Mouse (Mus musculus): Measurements from ENCODE around the gene Mdk.

The Mdk gene

DNA sequence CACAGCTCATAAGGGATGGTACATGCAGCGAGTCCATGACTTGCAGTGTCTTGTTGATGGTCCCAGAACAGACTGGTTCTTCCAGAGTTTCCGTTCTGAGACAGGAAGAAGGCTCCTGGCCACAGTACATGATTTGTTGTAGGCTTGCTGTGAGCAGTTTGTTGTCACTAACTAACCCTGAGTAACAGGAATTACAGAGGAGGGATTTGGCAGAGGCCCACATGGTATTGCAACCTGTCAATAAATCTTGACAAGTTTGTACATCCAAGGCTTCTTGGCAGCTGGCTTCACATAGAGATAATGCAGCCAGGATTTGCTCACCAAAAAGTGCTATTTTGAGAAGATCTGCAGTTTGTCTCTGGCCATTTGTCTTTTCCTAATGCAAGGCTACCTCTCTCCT is 26.0 kb downstream of the Mdk start:
- no peak for DNase-seq

DNA sequence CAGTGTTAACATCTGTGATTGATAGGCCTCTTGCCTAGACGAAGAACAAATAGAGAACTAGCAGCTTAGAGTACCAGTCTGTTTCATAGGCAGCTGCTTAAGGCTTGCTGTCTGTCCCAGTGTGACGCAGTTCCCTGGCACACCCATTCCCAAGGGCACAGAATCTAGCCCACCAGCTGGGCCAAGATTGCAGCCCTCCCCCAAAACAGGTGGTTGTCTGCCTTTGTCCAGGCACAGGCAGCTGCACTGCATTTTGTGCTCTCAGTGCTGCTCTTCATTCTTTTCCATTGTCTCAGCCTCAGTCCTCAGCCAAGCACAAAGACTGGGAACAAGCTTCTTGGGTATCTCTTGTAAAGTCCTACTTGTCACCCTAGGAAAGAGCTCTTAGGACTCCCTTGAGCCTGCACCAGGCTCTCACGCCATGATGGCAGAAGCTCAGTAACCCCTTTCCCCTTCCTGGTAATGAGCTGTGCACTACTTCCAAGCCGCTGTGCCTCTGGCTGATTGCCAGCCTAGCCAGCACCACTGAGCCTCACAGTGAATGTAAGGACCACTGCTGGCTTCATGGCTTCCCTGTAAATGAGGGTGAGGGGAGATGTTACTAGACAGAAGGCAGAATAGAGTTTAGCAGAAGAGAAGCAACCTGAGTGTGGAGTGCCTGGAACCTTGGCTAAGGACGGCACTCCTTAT is 27.3 kb downstream of the Mdk start:
- DNase-seq, result no peak

GRCm38 (mm10) chr2:91903171-91903925 is 28.7 kb downstream of the Mdk start:
- DNase-seq, result no peak

- no peak for DNase-seq
Observed at GRCm38 (mm10) chr2:91902336-91902735, 29.8 kb downstream of the Mdk start.

DNA sequence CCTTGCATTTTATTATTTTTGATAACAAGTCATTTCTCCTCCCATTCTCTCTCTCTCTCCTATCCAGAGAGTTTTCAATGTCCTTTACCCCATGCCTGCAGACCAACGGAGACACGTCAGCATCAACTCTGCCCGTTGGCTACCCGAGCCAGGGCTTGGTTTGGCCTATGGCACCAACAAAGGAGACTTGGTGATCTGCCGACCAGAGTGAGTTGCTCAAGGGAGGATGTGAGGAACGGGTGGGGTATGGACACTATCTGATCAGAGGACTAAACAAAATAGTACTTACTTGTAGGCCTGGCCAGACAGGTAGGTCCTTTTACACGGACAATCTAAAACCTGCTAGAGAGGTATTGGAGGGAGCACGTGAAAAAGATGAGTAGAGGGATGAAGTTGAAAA is 31.7 kb downstream of the Mdk start:
- DNase-seq, result no peak

DNA sequence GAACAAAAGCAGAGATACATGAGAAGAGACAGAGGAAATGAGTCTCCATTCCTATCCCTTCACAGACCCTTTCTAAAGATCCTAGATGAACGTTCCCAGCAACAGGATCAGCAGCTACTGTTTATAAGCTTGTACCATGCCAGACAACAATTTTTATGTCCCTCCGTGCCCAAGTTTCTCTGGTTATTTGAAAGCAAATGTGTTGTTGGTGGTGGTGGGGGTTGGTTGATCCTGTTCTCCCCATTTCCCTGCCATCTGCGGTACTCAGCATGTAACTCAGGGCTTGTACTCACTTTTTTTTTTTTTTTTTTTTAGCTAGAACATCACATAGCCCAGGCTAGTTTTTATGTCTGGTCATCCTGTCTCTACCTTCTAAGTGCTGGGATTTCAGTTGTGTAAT is 33.0 kb downstream of the Mdk start:
- no peak for DNase-seq

GRCm38 (mm10) chr2:91897968-91898367 is 34.1 kb downstream of the Mdk start:
- DNase-seq, result no peak

DNA sequence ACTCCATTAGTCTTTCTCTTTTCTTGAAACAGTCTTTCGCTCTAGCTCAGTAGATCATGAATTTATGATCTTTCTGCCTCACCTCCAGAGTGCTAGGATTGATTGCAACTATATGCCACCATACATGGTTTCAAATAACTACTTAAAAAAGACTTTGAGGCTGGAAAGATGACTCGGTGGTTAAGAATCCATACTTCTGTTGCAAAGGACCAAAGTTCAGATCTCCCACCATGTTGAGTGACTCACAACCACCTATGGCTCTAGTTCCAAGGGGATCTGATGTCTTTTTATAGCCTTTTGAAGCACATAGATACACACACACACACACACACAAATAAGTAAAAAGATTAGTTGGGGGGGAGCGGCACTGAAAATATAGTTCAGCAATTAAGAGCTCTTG is 36.7 kb downstream of the Mdk start:
- DNase-seq, result no peak

GRCm38 (mm10) chr2:91894716-91895115 is 37.4 kb downstream of the Mdk start:
- DNase-seq, result no peak

DNA sequence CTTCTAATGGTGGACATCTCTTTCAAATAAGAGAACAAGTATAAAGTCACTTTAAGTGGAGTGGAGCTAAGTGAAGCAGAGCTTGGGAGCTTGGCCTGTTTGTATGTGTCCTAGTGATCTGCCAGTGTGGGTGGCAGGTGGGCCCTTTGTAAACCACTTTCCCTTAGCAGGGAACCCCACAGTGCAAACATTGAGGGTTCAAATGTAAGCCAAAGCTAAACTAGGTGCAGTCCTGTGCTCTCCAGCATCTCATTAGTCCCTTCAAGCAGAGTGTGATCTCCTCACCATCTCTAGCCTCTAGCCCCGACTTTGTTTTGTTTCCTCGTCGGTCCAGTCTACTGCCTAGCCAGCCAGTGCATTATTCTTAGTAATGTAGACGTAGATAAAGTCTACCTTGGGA is 47.5 kb downstream of the Mdk start:
- DNase-seq, result no peak

DNA sequence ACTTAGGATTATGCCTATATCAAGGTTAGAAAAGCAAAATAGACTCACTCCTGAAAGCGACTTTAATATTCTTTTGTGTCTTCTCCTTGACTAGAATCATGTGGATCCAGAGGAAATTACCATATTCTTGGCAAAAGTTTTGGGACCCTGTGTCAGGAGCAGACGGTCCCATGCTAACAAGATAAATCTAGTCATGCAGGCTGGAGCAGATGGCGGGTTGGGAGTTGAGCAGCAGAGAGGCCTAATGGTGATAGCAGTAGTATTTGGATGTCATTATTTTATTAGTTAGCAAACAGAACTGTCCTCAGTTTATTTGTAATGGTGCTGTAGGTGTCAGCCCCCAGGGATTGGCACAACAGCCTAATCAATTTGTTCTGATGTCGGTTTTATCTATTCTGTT is 48.1 kb downstream of the Mdk start:
- DNase-seq, result no peak
